Mouse (Mus musculus): ENCODE measurements around the gene Spcs1.

Gene Spcs1

GRCm38 (mm10) chr14:30949986-30950385, 51.5 kb downstream of the Spcs1 start:
- DNase-seq = no peak
